Mouse (Mus musculus): ENCODE data around the gene Phf21a.

Gene Phf21a

DNA sequence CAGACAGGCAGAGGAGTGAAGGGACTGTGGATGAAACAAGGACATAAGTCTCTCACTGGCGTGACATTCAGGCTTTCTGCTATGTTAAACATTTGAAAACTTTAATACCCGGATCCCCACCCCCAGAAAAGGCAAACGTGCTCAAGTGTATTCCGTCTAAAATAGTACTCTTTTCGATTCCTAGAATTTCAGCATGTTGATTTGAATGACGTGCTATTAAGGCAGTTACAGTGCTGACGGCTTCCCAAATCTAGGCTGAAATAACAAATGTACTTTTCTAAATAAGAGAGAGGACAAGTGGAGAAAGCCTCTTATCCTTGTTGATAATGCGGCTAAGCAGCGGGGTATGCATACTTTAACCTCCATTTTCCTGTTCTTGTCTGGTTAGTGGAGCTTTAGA, 137.1 kb downstream of the Phf21a start:
- no peak for TF ChIP-seq GATA4 (IDR thresholded peaks at IDR 0.05; ENCODE audit: insufficient replicate concordance, low read length)

- TF ChIP-seq GATA4 (IDR thresholded peaks at IDR 0.05; ENCODE audit: insufficient replicate concordance, low read length): no peak
These were observed 138.8 kb downstream of the Phf21a start for GRCm38 (mm10) chr2:92231706-92232105.

GRCm38 (mm10) chr2:92234768-92235332, 141.9 kb downstream of the Phf21a start:
- TF ChIP-seq GATA4 (IDR thresholded peaks at IDR 0.05; ENCODE audit: insufficient replicate concordance, low read length): no peak

DNA sequence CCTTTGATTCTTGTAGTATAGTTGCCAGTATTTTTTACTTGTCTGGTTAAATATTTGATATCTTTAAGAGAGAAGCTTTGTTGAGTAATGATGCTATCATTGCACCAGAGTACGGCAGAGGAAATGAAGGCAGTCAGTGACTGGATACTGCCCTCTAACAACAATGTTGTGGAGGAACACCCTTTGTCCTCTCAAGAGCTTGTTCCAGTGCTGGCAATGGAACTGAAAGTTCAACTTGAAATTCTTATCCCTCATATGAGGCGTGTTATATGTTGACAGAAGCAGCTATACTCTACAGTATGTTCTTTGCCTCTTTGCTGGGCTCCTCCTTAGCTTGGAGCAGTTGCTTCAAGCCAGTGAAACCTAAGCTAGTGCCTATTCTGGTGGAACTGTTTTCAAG, 147.4 kb downstream of the Phf21a start:
- no peak for TF ChIP-seq GATA4 (IDR thresholded peaks at IDR 0.05; ENCODE audit: insufficient replicate concordance, low read length)

DNA sequence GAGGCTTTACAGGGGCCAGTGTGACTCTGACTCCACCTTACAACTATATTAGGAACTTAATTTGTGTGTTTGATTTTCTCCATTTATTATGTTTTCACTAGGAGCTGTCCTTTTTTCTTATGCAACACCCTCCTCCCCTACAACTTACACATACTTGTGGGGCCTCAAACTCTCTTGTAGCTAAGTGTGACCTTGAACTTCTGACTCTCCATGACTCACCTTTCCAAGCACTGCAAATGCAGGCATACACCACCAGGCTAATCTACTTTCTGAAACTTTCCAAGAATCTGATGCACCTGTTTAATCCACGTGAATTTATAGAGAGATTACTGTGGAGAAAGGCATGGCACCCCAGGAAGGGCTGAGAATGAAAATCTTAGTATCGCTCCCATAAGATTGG, 147.9 kb downstream of the Phf21a start:
- TF ChIP-seq GATA4 (IDR thresholded peaks at IDR 0.05; ENCODE audit: insufficient replicate concordance, low read length): no peak

DNA sequence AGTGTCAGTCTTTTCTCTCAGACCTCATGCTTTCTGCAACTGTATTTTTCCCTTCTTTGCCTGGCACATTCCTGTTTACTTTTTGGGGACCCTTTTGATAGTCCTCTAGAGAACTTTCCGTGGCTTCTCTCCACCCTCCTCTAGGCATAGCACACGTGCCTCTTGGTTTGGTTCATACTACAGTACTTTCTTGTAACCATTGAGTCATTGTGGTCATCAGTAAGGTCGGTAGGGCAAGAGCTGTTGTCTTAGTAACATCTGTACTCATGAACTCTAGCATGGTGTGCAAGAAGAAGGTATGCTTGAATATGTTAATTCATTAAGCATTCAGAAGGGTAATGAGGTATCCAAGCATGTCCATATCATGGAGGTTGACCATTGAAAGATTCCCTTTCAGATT, 148.4 kb downstream of the Phf21a start:
- no peak for TF ChIP-seq GATA4 (IDR thresholded peaks at IDR 0.05; ENCODE audit: insufficient replicate concordance, low read length)

DNA sequence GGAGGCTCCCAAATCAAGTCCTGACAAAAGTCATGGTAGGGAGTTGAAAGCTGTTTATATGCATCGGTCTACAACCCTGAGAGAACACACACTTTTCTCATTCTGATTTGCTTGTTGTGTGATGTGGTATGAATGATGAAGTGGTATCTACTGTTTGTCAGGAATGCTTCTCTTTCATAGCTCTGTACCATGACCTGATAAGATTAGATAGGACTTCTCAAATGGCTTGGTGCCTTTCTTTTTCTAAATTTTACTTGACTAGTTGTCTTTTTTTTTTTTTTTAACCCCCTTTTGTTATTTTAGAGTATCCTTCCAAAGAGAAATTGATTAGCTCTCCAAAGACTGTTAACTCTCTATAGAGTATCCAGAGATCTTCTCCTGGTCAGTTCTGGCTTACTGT, 153.2 kb downstream of the Phf21a start:
- no peak for TF ChIP-seq GATA4 (IDR thresholded peaks at IDR 0.05; ENCODE audit: insufficient replicate concordance, low read length)

GRCm38 (mm10) chr2:92247711-92248110, 154.8 kb downstream of the Phf21a start:
- TF ChIP-seq GATA4 (IDR thresholded peaks at IDR 0.05; ENCODE audit: insufficient replicate concordance, low read length): no peak

- no peak for TF ChIP-seq GATA4 (IDR thresholded peaks at IDR 0.05; ENCODE audit: insufficient replicate concordance, low read length)
These were observed 157.6 kb downstream of the Phf21a start for GRCm38 (mm10) chr2:92250472-92250871.

DNA sequence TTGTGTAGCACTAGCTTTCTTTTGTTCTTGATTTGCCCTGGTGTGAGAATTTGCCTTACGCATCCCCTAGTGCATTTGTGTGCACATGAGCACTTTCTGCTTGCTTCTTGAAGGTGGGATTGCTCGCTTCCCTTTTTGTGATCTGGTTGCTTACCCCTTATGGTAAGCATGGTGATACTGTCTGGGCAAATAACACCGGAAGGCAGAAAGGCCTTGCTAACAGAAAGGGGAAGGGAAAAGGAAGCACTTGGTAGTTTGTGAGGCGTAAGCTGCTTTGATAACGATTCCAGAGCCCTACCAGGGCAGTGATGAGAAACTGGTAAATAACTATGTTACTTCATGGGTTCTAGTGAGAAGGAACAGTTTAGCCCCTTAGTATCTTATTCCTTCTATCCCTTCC, 160.9 kb downstream of the Phf21a start:
- no peak for TF ChIP-seq GATA4 (IDR thresholded peaks at IDR 0.05; ENCODE audit: insufficient replicate concordance, low read length)

DNA sequence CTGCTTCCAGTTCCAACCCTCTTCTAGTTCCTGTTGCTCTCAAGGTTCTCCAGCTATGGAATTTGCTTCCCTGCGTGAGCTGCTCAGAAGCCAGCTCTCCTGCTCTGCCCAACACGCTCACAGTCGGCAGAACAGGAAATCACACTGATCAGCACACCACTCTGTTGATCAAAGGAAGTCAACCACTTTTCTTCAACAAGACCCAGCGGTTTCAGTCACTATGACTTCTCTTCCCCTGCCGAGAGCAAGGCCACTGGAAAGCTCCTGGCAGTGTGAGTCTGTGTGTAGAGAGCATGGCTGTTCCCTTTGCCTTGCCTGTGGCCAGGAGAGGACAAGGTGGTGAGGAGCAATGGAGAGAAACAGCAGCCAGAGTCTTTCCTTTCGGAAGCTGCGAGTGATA, 163.2 kb downstream of the Phf21a start:
- no peak for TF ChIP-seq GATA4 (IDR thresholded peaks at IDR 0.05; ENCODE audit: insufficient replicate concordance, low read length)

- no peak for TF ChIP-seq GATA4 (IDR thresholded peaks at IDR 0.05; ENCODE audit: insufficient replicate concordance, low read length)
These were observed 164.5 kb downstream of the Phf21a start for GRCm38 (mm10) chr2:92257372-92257956.

DNA sequence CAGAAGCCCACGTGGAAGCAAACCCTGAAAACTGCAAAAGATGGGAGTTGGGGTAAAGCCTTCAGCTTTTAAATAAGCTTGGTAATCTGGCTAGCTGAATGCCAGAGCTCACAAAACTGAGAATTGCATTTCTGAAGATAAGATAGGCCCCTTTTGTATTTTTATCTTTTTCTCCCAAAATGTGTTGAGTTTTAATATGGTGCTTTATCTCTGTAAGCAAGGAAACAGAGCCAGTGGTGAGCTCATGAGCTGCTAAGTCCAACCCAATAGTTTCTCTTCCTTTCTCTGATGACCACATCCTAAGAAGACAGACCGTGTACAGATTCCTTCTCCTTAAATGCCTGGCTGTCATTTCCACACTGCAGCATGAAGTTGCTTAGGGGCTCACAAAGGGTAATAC, 167.0 kb downstream of the Phf21a start:
- TF ChIP-seq GATA4 (IDR thresholded peaks at IDR 0.05; ENCODE audit: insufficient replicate concordance, low read length): no peak

DNA sequence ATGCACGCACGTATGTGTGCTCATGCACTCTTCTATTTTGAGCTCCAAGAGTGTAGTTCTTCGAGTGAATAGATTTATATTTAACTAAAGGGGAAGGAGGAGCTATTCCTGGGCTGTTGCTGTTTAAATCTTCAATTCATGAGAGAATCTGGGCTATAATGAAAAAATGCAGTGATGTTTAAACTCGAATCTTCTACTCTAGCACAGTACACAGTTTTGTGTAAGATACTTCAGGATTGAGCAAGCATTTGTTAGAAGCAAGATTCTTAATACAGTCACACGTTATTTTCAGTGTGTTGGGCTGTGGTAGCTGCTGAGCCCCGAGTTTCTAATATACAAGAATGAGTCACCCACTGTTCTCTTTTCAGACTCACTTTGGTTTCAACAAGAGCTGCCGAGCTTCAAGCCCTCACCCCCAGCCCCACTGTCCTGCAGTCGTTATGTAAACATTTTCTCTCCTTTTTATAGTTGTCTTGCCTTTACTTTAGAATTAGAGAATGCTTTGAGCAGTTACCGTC, 173.2 kb downstream of the Phf21a start:
- no peak for TF ChIP-seq GATA4 (IDR thresholded peaks at IDR 0.05; ENCODE audit: insufficient replicate concordance, low read length)

- TF ChIP-seq GATA4 (IDR thresholded peaks at IDR 0.05; ENCODE audit: insufficient replicate concordance, low read length): no peak
These were observed 176.3 kb downstream of the Phf21a start for GRCm38 (mm10) chr2:92269227-92269626.

DNA sequence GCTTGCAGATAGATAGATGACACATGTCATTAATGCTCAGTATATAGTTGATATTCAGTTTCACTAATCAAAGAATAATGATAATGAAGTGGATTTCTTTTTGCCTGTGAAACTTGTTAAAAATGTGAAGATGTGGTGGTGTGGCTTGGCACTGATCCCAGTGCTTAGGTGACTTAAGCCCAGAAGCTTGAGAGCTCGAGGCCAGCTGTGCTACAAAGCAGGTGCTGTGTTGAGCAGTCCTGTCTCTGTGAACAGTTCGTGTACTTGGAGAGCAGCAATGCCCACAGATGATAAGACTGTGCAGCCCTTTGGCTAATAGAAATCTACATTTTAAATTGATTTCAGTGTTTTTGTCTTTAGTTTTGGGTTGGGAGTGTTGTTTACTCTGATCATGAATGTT, 179.6 kb downstream of the Phf21a start:
- TF ChIP-seq GATA4 (IDR thresholded peaks at IDR 0.05; ENCODE audit: insufficient replicate concordance, low read length): no peak

Measured in liver, adult (tissue).